Mouse (Mus musculus): ENCODE measurements at regions not wholly inside any gene's neighbourhood (a gene's known extent, or its start where the extent isn't known, plus 50 kb on each side); places are given as distances from the start of the nearest gene placed in this dataset.

- TF ChIP-seq CTCF (IDR thresholded peaks at IDR 0.05; ENCODE audit: borderline replicate concordance, insufficient read depth, low read depth, low read length) (no peak), POLR2A (IDR thresholded peaks at IDR 0.05; ENCODE audit: borderline replicate concordance, insufficient read depth, low read length) (no peak)
Observed at GRCm38 (mm10) chr9:43505856-43506255, 195.2 kb downstream of the Trim29 start.

Measured in cerebellum, adult 2 months (tissue).